Mouse (Mus musculus): ENCODE results near the gene Artn. TPM values are rescaled to one million over a fixed set of nuclear protein-coding genes. Genes with fewer than 3 reads are reported as not detected.
A peak's percentile ranks its signal among the peaks of the same experiment; 100 is the strongest.

Artn gene
- polyA plus RNA-seq, 1 experiment from 2014 or later, result 0.50 TPM

- H3K27me3 ChIP-seq (ENCODE audit: control insufficient read depth, insufficient read depth, low read length), result no peaks in the 10 kb centered on the region
- peak overlapping the region; percentile 87; the same call in 1 of the 2 replicates for H3K4me3 ChIP-seq (ENCODE audit: low read depth, low read length)
These were observed 45.4 kb downstream of the Artn start for GRCm38 (mm10) chr4:117884146-117884545.

GRCm38 (mm10) chr4:117882701-117883691, 46.6 kb downstream of the Artn start, which contains the start of gene B4galt2:
Gene B4galt2 (minus strand): TSS chr4:117883487.
- Histone ChIP-seq H3K36me3 (ENCODE audit: control insufficient read depth, insufficient read depth, low read length) (peaks cover 16% of the 10 kb centered on the region), H3K4me1 (ENCODE audit: control insufficient read depth, insufficient read depth, low read length) (peaks cover 11% of the 10 kb centered on the region; the same call in 1 of the 2 replicates), H3K4me2 (peak within 1 kb of the TSS; percentile 92), H3K9me3 (replicated peaks; ENCODE audit: control insufficient read depth, low read length) (no peaks in the 10 kb centered on the region), H3K27me3 (ENCODE audit: control insufficient read depth, insufficient read depth, low read length) (no peaks in the 10 kb centered on the region), H3K9ac (ENCODE audit: low read depth, low read length) (peak within 1 kb of the TSS; percentile 85), H3K4me3 (ENCODE audit: low read depth, low read length) (peak within 1 kb of the TSS; percentile 87), H3K27ac (ENCODE audit: low read depth, low read length) (no peak within 1 kb of the TSS)
- under 1% methylated on average over 64 of the region's 103 CpGs for WGBS (ENCODE audit: insufficient replicate concordance)
- peak; percentile 18; the same call in 1 of the 2 replicates for ATAC-seq (replicated peaks; ENCODE audit: insufficient number of reproducible peaks, low FRiP score, low TSS enrichment)

More at GRCm38 (mm10) chr4:117884146-117884545, 45.4 kb downstream of the Artn start:
- Histone ChIP-seq H3K4me1 (ENCODE audit: control insufficient read depth, insufficient read depth, low read length) (peaks cover 11% of the 10 kb centered on the region; the same call in 1 of the 2 replicates), H3K36me3 (ENCODE audit: control insufficient read depth, insufficient read depth, low read length) (peaks cover 15% of the 10 kb centered on the region), H3K9ac (ENCODE audit: low read depth, low read length) (no peak overlapping the region), H3K9me3 (replicated peaks; ENCODE audit: control insufficient read depth, low read length) (no peaks in the 10 kb centered on the region), H3K4me2 (peak overlapping the region; percentile 92), H3K27ac (ENCODE audit: low read depth, low read length) (no peak overlapping the region)
- no peak for ATAC-seq (replicated peaks; ENCODE audit: insufficient number of reproducible peaks, low FRiP score, low TSS enrichment)
- 100% methylated on average over 1 of the region's 1 CpGs for WGBS (ENCODE audit: insufficient replicate concordance)

GRCm38 (mm10) chr4:117878703-117879102, 50.9 kb downstream of the Artn start:
- Histone ChIP-seq H3K4me2 (no peak overlapping the region), H3K36me3 (ENCODE audit: control insufficient read depth, insufficient read depth, low read length) (peaks cover 9% of the 10 kb centered on the region), H3K9me3 (replicated peaks; ENCODE audit: control insufficient read depth, low read length) (no peaks in the 10 kb centered on the region), H3K4me3 (ENCODE audit: low read depth, low read length) (no peak overlapping the region), H3K9ac (ENCODE audit: low read depth, low read length) (no peak overlapping the region; the same call in 1 of the 2 replicates), H3K27me3 (ENCODE audit: control insufficient read depth, insufficient read depth, low read length) (no peaks in the 10 kb centered on the region), H3K27ac (ENCODE audit: low read depth, low read length) (no peak overlapping the region), H3K4me1 (ENCODE audit: control insufficient read depth, insufficient read depth, low read length) (0 out of 2 replicates have a peak, but pooled peaks cover 3% of the 10 kb centered on the region)
- no peak for ATAC-seq (replicated peaks; ENCODE audit: insufficient number of reproducible peaks, low FRiP score, low TSS enrichment)
- WGBS (ENCODE audit: insufficient replicate concordance), result 72% methylated on average over 5 of the region's 5 CpGs

GRCm38 (mm10) chr4:117878301-117878700, 51.3 kb downstream of the Artn start:
- Histone ChIP-seq H3K9me3 (replicated peaks; ENCODE audit: control insufficient read depth, low read length) (no peaks in the 10 kb centered on the region), H3K27ac (ENCODE audit: low read depth, low read length) (no peak overlapping the region), H3K4me3 (ENCODE audit: low read depth, low read length) (no peak overlapping the region), H3K27me3 (ENCODE audit: control insufficient read depth, insufficient read depth, low read length) (no peaks in the 10 kb centered on the region), H3K36me3 (ENCODE audit: control insufficient read depth, insufficient read depth, low read length) (peaks cover 9% of the 10 kb centered on the region), H3K4me2 (no peak overlapping the region), H3K4me1 (ENCODE audit: control insufficient read depth, insufficient read depth, low read length) (no peaks in the 10 kb centered on the region), H3K9ac (ENCODE audit: low read depth, low read length) (peak overlapping the region; percentile 28; the same call in 1 of the 2 replicates)
- 57% methylated on average over 10 of the region's 10 CpGs for WGBS (ENCODE audit: insufficient replicate concordance)
- no peak for ATAC-seq (replicated peaks; ENCODE audit: insufficient number of reproducible peaks, low FRiP score, low TSS enrichment)

Other genes starting within 250 kb of the Artn start
- gene Dmap1, start 247.5 kb downstream of the Artn start, polyA plus RNA-seq (2014; fragmentation: Nextera tagmentation; extraction: Ambion mirVana), result 51.3 and 53.0 TPM in 2 replicates
- not detected in 2 replicates for gene Gm12845, start 205.4 kb downstream of the Artn start, polyA plus RNA-seq (2014; fragmentation: Nextera tagmentation; extraction: Ambion mirVana)
- not detected in 2 replicates for gene Klf17, start 164.1 kb downstream of the Artn start, polyA plus RNA-seq (2014; fragmentation: Nextera tagmentation; extraction: Ambion mirVana)
- 8.7 and 15.2 TPM in 2 replicates for gene Slc6a9, start 95.3 kb downstream of the Artn start, polyA plus RNA-seq (2014; fragmentation: Nextera tagmentation; extraction: Ambion mirVana)
- 0.56 and 0.90 TPM in 2 replicates for gene Ccdc24, start 57.2 kb downstream of the Artn start, polyA plus RNA-seq (2014; fragmentation: Nextera tagmentation; extraction: Ambion mirVana)
- 13.8 and 14.1 TPM in 2 replicates for gene B4galt2, start 46.3 kb downstream of the Artn start, polyA plus RNA-seq (2014; fragmentation: Nextera tagmentation; extraction: Ambion mirVana)
- 194 and 197 TPM in 2 replicates for gene Atp6v0b, start 42.4 kb downstream of the Artn start, polyA plus RNA-seq (2014; fragmentation: Nextera tagmentation; extraction: Ambion mirVana)
- 12.7 and 14.2 TPM in 2 replicates for gene Dph2, start 37.7 kb downstream of the Artn start, polyA plus RNA-seq (2014; fragmentation: Nextera tagmentation; extraction: Ambion mirVana)
- 31.6 and 37.4 TPM in 2 replicates for gene Ipo13, start 14.8 kb downstream of the Artn start, polyA plus RNA-seq (2014; fragmentation: Nextera tagmentation; extraction: Ambion mirVana)
- gene St3gal3, start 205.2 kb upstream of the Artn start, polyA plus RNA-seq (2014; fragmentation: Nextera tagmentation; extraction: Ambion mirVana), result 5.2 and 6.9 TPM in 2 replicates